13 mouse cellular contexts compared by ENCODE assay signal in genomic region chr11:78354905-78355304, GRCm38 (mm10). TPM values are rescaled to one million over a fixed set of nuclear protein-coding genes. Genes with fewer than 3 reads are reported as not detected.
DNase-seq lines count a peak whose midpoint lies in the region; TF ChIP-seq lines count a peak whose summit lies in the region.
"Had no signal": no experiment of that assay in that cellular context is flagged by ENCODE, and none has a peak within 500 bp of the region (broad histone marks: within the 10 kb centered on the region; RNA-seq: fewer than 3 reads in every experiment).

No protein-coding gene starts in this region.

- H3K27me3 ChIP-seq in CH12.LX (replicated peaks): no peaks in the 10 kb centered on the region
- no peaks in the 10 kb centered on the region for H3K27me3 ChIP-seq in MEL (ENCODE audit: control insufficient read depth in 1 of 2, insufficient read depth in 2 of 2, low read length in 2 of 2)
- H3K27me3 ChIP-seq: Patski had no signal

- no peak overlapping the region for H3K9ac ChIP-seq in CH12.LX (ENCODE audit: insufficient read depth, low read depth)
- H3K9ac ChIP-seq in MEL (ENCODE audit: control insufficient read depth, low read depth, low read length, poor library complexity, severe bottlenecking): no peak overlapping the region

- H3K79me2 ChIP-seq in CH12.LX (replicated peaks; ENCODE audit: control insufficient read depth, extremely low read depth, insufficient read depth, poor library complexity, severe bottlenecking) (no peaks in the 10 kb centered on the region), MEL (ENCODE audit: control insufficient read depth, insufficient read depth, low read length, poor library complexity) (no peaks in the 10 kb centered on the region)

- H3K4me3 ChIP-seq in CH12.LX (replicated peaks in 1 of 3; ENCODE audit: low read depth in 2 of 3, low read length in 2 of 3, poor library complexity in 1 of 3) (no peak overlapping the region), MEL (ENCODE audit: control insufficient read depth in 1 of 2, insufficient read depth in 1 of 2, low read depth in 2 of 2, low read length in 2 of 2) (no peak overlapping the region)

- peak; percentile 1 for DNase-seq in adrenal gland, postnatal 14 days
- no peak for DNase-seq in adrenal gland, adult (ENCODE audit: inconsistent age in 2 of 2, low spot score in 1 of 2)
- DNase-seq in CH12.LX (ENCODE audit: extremely low read depth) (no peak), MEL (ENCODE audit: low read depth, low spot score) (peak; percentile 38)
- DNase-seq in kidney, adult 18-20 months: no peak
- no peak for DNase-seq in gastrocnemius, adult 8-10 months (ENCODE audit: low spot score in 2 of 2)
- DNase-seq: adrenal gland, adult 2 months; adrenal gland, adult 8-10 months had no signal

- TF ChIP-seq CTCF in CH12.LX (conservative IDR thresholded peaks at IDR 0.05 in 1 of 2, IDR thresholded peaks at IDR 0.05 in 1 of 2; ENCODE audit: low read depth in 2 of 2, low read length in 2 of 2): no peak
- TF ChIP-seq CTCF in MEL (IDR thresholded peaks at IDR 0.05 in 2 of 3, conservative IDR thresholded peaks at IDR 0.05 in 1 of 3; ENCODE audit: control insufficient read depth in 1 of 3, insufficient read depth in 1 of 3, low read depth in 2 of 3, low read length in 3 of 3, poor library complexity in 1 of 3, severe bottlenecking in 1 of 3): no peak

- peaks cover 0 to 6% of the 10 kb centered on the region in 2 experiments for H3K36me3 ChIP-seq in CH12.LX (replicated peaks in 1 of 2; ENCODE audit: control insufficient read depth in 1 of 2, insufficient read depth in 1 of 2, low read length in 1 of 2)
- H3K36me3 ChIP-seq in MEL (ENCODE audit: control insufficient read depth in 1 of 2, insufficient read depth in 2 of 2, low read length in 2 of 2): peaks cover 0 to 2% of the 10 kb centered on the region in 2 experiments; a peak in 2 of 4 replicates
- H3K36me3 ChIP-seq: G1E had no signal

- no peak for TF ChIP-seq EP300 in CH12.LX (IDR thresholded peaks at IDR 0.05; ENCODE audit: low read length)
- TF ChIP-seq EP300 in MEL (IDR thresholded peaks at IDR 0.05; ENCODE audit: low read depth in 1 of 2, low read length in 2 of 2): no peak

- H3K9me3 ChIP-seq in CH12.LX (replicated peaks; ENCODE audit: low read length): no peaks in the 10 kb centered on the region
- H3K9me3 ChIP-seq in MEL (replicated peaks; ENCODE audit: insufficient read depth, low read length): no peaks in the 10 kb centered on the region
- H3K9me3 ChIP-seq: G1E had no signal

- TF ChIP-seq POLR2A in CH12.LX (IDR thresholded peaks at IDR 0.05; ENCODE audit: low read depth, low read length) (no peak), MEL (IDR thresholded peaks at IDR 0.05; ENCODE audit: control insufficient read depth in 1 of 2, insufficient read depth in 1 of 2, low read depth in 1 of 2, low read length in 2 of 2, poor library complexity in 1 of 2) (no peak)

- dilution Hi-C loops in CH12.LX (cut with MboI; ENCODE audit: extremely low pct_ligation_motif_present, extremely low pct_unique_long_range_greater_than_20kb, low sequenced_read_pairs): no loop called here

- H3K4me1 ChIP-seq in CH12.LX (ENCODE audit: control insufficient read depth in 1 of 2, insufficient read depth in 2 of 2) (peaks cover 5 to 48% of the 10 kb centered on the region in 2 experiments; a peak in 3 of 4 replicates), MEL (ENCODE audit: control insufficient read depth in 1 of 2, insufficient read depth in 2 of 2, low read length in 2 of 2) (peaks cover 0 to 22% of the 10 kb centered on the region in 2 experiments; a peak in 2 of 4 replicates)

- H3K4me2 ChIP-seq in CH12.LX (ENCODE audit: insufficient read depth, low read depth, poor library complexity, severe bottlenecking): no peak overlapping the region

- TF ChIP-seq RAD21 in CH12.LX (IDR thresholded peaks at IDR 0.05; ENCODE audit: low read depth, low read length) (no peak), MEL (IDR thresholded peaks at IDR 0.05; ENCODE audit: low read depth, low read length) (no peak)

- in situ Hi-C loops in CH12.LX (cut with MboI; ENCODE audit: low pct_ligation_motif_present, low pct_unique_long_range_greater_than_20kb, low sequenced_read_pairs): no loop called here

- H3K27ac ChIP-seq in CH12.LX (ENCODE audit: insufficient read depth, low read depth): no peak overlapping the region
- no peak overlapping the region for H3K27ac ChIP-seq in MEL (ENCODE audit: control insufficient read depth, low read depth, low read length)

TF ChIP-seq in CH12.LX, 34 proteins besides CTCF, POLR2A, EP300 and RAD21:
- TF ChIP-seq GABPA (IDR thresholded peaks at IDR 0.05; ENCODE audit: insufficient replicate concordance, low read depth, low read length): no peak
- no peak for TF ChIP-seq HCFC1 (IDR thresholded peaks at IDR 0.05; ENCODE audit: low read depth, low read length)
- no peak for TF ChIP-seq ELF1 (IDR thresholded peaks at IDR 0.05; ENCODE audit: low read depth, low read length)
- TF ChIP-seq NELFE (IDR thresholded peaks at IDR 0.05; ENCODE audit: low read depth, low read length): no peak
- 0 out of 2 replicates have a peak, but pooled peaks have one; percentile 16 for TF ChIP-seq CHD2 (IDR thresholded peaks at IDR 0.05; ENCODE audit: low read length)

TF ChIP-seq in MEL, 35 proteins besides CTCF, POLR2A, EP300 and RAD21:
- TF ChIP-seq GATA1 (IDR thresholded peaks at IDR 0.05; ENCODE audit: low read depth, low read length): peak; percentile 34; the same call in 1 of the 2 replicates
- peak; percentile 92 for TF ChIP-seq BHLHE40 (IDR thresholded peaks at IDR 0.05; ENCODE audit: borderline replicate concordance, low read depth, low read length)
- no peak for TF ChIP-seq NELFE (IDR thresholded peaks at IDR 0.05; ENCODE audit: low read depth, low read length)
TF ChIP-seq in MEL: peak in this region for 2.

RNA-seq across cellular contexts. Expression of gene Unc119, which starts 11.6 kb away (rescaled TPM):
- total RNA-seq in adrenal gland, postnatal 14 days (2021): 24.4 and 26.8 TPM in 2 replicates
- 80.5 and 81.6 TPM in 2 replicates for total RNA-seq in CH12.LX (2012; rRNA removed)
- 197 and 227 TPM in 2 replicates for total RNA-seq in CH12.LX (2014; rRNA removed)
- polyA plus RNA-seq in CH12.LX (2012; ENCODE audit: insufficient read length, low read depth): 146 and 173 TPM in 2 replicates
- 61.7 and 63.0 TPM in 2 replicates for total RNA-seq in MEL (2012; rRNA removed)
- 100 to 1,000 TPM in 1 of 2 experiments, not detected in 1; 140 TPM for polyA plus RNA-seq in MEL (2012; ENCODE audit: insufficient read depth in 1 of 2, insufficient read length in 2 of 2, low read depth in 1 of 2, low replicate concordance in 2 of 2, missing spikeins in 1 of 2)
- total RNA-seq in gastrocnemius, adult 8-10 months (2022): 10 to 100 TPM in 1 of 4 experiments, 1 to 10 TPM in 3; 5.3 to 14.9 (median 8.4) TPM

RNA-seq across cellular contexts. Expression of gene Pigs, which starts 26.7 kb away (rescaled TPM):
- 43.0 and 47.6 TPM in 2 replicates for total RNA-seq in adrenal gland, postnatal 14 days (2021)
- 51.2 and 53.1 TPM in 2 replicates for total RNA-seq in CH12.LX (2012; rRNA removed)
- 25.7 and 26.3 TPM in 2 replicates for total RNA-seq in CH12.LX (2014; rRNA removed)
- 51.8 and 65.4 TPM in 2 replicates for polyA plus RNA-seq in CH12.LX (2012; ENCODE audit: insufficient read length, low read depth)
- 27.6 and 28.5 TPM in 2 replicates for total RNA-seq in MEL (2012; rRNA removed)
- 10 to 100 TPM; 51.2 to 97.1 TPM for polyA plus RNA-seq in MEL (2012; ENCODE audit: insufficient read depth in 1 of 2, insufficient read length in 2 of 2, low read depth in 1 of 2, low replicate concordance in 2 of 2, missing spikeins in 1 of 2)
- total RNA-seq in gastrocnemius, adult 8-10 months (2022): 10 to 100 TPM; 19.1 to 25.1 (median 21.3) TPM

RNA-seq across cellular contexts. Expression of gene Foxn1, which starts 31.5 kb away (rescaled TPM):
- 0.15 TPM in 1 of 2 replicates, not detected in the other for total RNA-seq in adrenal gland, postnatal 14 days (2021)
- total RNA-seq in CH12.LX (2012; rRNA removed) (not detected in 2 replicates), CH12.LX (2014; rRNA removed) (not detected in 2 replicates), MEL (2012; rRNA removed) (not detected in 2 replicates)
- polyA plus RNA-seq in CH12.LX (2012; ENCODE audit: insufficient read length, low read depth) (not detected in 2 replicates), MEL (2012; ENCODE audit: insufficient read depth in 1 of 2, insufficient read length in 2 of 2, low read depth in 1 of 2, low replicate concordance in 2 of 2, missing spikeins in 1 of 2) (not detected)
- not detected for total RNA-seq in gastrocnemius, adult 8-10 months (2022)
- total RNA-seq: ES-E14 had no signal
- polyA plus RNA-seq: activated CD4-positive, CD25-positive, alpha-beta regulatory T cell, adult 4 months; cerebellum, adult 2 months; G1E had no signal

RNA-seq across cellular contexts. Expression of gene Aldoc, which starts 32.1 kb away (rescaled TPM):
- 8.8 and 9.2 TPM in 2 replicates for total RNA-seq in adrenal gland, postnatal 14 days (2021)
- total RNA-seq in CH12.LX (2012; rRNA removed) (23.6 and 90.2 TPM in 2 replicates), CH12.LX (2014; rRNA removed) (96.5 and 119 TPM in 2 replicates), MEL (2012; rRNA removed) (3.0 and 4.0 TPM in 2 replicates)
- polyA plus RNA-seq in CH12.LX (2012; ENCODE audit: insufficient read length, low read depth) (20.4 and 25.0 TPM in 2 replicates), MEL (2012; ENCODE audit: insufficient read depth in 1 of 2, insufficient read length in 2 of 2, low read depth in 1 of 2, low replicate concordance in 2 of 2, missing spikeins in 1 of 2) (1 to 10 TPM in 1 of 2 experiments, not detected in 1; 8.1 TPM)
- 1 to 10 TPM; 1.5 to 2.2 (median 1.7) TPM for total RNA-seq in gastrocnemius, adult 8-10 months (2022)

RNA-seq across cellular contexts. Expression of gene Spag5, which starts 53.6 kb away (rescaled TPM):
- 9.7 and 12.4 TPM in 2 replicates for total RNA-seq in adrenal gland, postnatal 14 days (2021)
- total RNA-seq in CH12.LX (2012; rRNA removed) (57.0 and 57.2 TPM in 2 replicates), CH12.LX (2014; rRNA removed) (47.7 and 50.4 TPM in 2 replicates), MEL (2012; rRNA removed) (40.1 and 50.9 TPM in 2 replicates)
- polyA plus RNA-seq in CH12.LX (2012; ENCODE audit: insufficient read length, low read depth) (81.8 and 92.3 TPM in 2 replicates), MEL (2012; ENCODE audit: insufficient read depth in 1 of 2, insufficient read length in 2 of 2, low read depth in 1 of 2, low replicate concordance in 2 of 2, missing spikeins in 1 of 2) (100 to 1,000 TPM in 1 of 2 experiments, 10 to 100 TPM in 1; 77.5 to 274 TPM)
- 1 to 10 TPM; 2.2 to 2.8 (median 2.6) TPM for total RNA-seq in gastrocnemius, adult 8-10 months (2022)

Comparison
In these comparisons a context has a peak if more than half of its experiments do, and no peak if none do; other contexts are left out.
1. DNase-seq: peak in adrenal gland, postnatal 14 days (single experiment) and MEL (single experiment); none in adrenal gland, adult (0 of 2), CH12.LX (single experiment), kidney, adult 18-20 months (single experiment) and gastrocnemius, adult 8-10 months (0 of 2).